Mouse (Mus musculus): ENCODE data around the gene Gm10337.

GRCm38 (mm10) chr15:102485853-102486252, 17.7 kb upstream of the Gm10337 start:
- no peak for TF ChIP-seq SIN3A (IDR thresholded peaks at IDR 0.05; ENCODE audit: low read length)
- no peak for TF ChIP-seq E2F4 (IDR thresholded peaks at IDR 0.05; ENCODE audit: insufficient replicate concordance, low read depth, low read length)
- no peak for TF ChIP-seq JUND (conservative IDR thresholded peaks at IDR 0.05; ENCODE audit: low read depth, low read length)

All from CH12.LX (cell line).